Mouse (Mus musculus) embryonic facial prominence, embryonic 13.5 days (tissue): ENCODE results near the gene Mafb. TPM values are rescaled to one million over a fixed set of nuclear protein-coding genes. Genes with fewer than 3 reads are reported as not detected.

Experiments
- ATAC-seq: fragments of 200-750 bp; cut with Nextera tagmentation; 2 replicates; pipeline ENCODE4 v1.8.0; 2017; ENCODE audit warnings: low read depth; ENCODE audit not compliant: insufficient number of reproducible peaks, insufficient read depth, low FRiP score, low TSS enrichment
- H3K27ac ChIP-seq: fragments of 300-500 bp; sonication (generic); 2 replicates; pipeline ENCODE4 v1.5.1; 2015; ENCODE audit warnings: moderate library complexity, mild to moderate bottlenecking, inconsistent platforms
- H3K27me3 ChIP-seq: fragments of 300-500 bp; sonication (generic); 2 replicates; pipeline ENCODE4 v1.6.1; 2015; ENCODE audit warnings: mild to moderate bottlenecking, inconsistent platforms
- H3K36me3 ChIP-seq: fragments of 300-500 bp; sonication (generic); 2 replicates; pipeline ENCODE4 v1.6.1; 2015; ENCODE audit warnings: mild to moderate bottlenecking, inconsistent platforms
- H3K4me1 ChIP-seq: fragments of 300-500 bp; sonication (generic); 2 replicates; pipeline ENCODE4 v1.6.1; 2015; ENCODE audit warnings: inconsistent platforms
- H3K4me2 ChIP-seq: fragments of 300-500 bp; sonication (generic); 2 replicates; pipeline ENCODE4 v1.6.1; 2015; ENCODE audit warnings: moderate library complexity, mild to moderate bottlenecking, inconsistent platforms
- H3K4me3 ChIP-seq: fragments of 300-500 bp; sonication (generic); 2 replicates; pipeline ENCODE4 v1.5.1; 2015; ENCODE audit warnings: mild to moderate bottlenecking, inconsistent platforms
- H3K9ac ChIP-seq: fragments of 300-500 bp; sonication (generic); 2 replicates; pipeline ENCODE4 v1.6.1; 2015; ENCODE audit warnings: mild to moderate bottlenecking, inconsistent platforms
- H3K9me3 ChIP-seq: fragments of 300-500 bp; sonication (generic); 2 replicates; pipeline ENCODE4 v1.6.1; 2016; ENCODE audit warnings: inconsistent platforms
- WGBS: fragments of 180-500 bp; shearing (Covaris S2); methylation state at CpG from one replicate; pipeline ENCODE4 v1.1.7; 2015; ENCODE audit warnings: mixed read lengths; 5-methylcytosine and 5-hydroxymethylcytosine counted together
- polyA plus RNA-seq: library from polyadenylated mRNA; unstranded; fragments of >200 nt; fragmentation: Nextera tagmentation; extraction: Ambion mirVana; gene quantifications from 2 replicates; pipeline ENCODE4 v1.2.1, GENCODE M21; 2015

Gene Mafb
- polyA plus RNA-seq, 1 experiment from 2014 or later = 24.2 TPM

DNA sequence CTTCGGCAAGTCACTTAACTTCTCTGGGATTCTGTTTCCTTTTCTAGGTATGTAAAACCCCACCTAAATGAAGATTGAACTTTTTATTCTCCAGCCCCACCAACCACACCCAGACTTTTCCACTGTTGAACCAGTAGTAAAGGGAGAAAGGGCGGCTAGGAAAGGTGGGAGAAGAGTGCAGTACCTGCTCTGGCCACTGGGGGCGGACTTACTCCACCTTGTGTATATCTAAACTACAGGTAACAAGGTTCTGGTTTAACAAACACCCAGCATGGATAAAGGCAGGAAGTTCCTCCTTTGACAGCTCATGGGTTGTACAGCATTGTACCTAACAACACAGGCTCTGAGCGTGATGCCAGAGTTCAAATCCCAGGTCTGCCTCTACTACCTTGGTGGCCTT lies 11.4 kb upstream of the Mafb start:
- no peak overlapping the region for H3K4me2 ChIP-seq
- no peaks in the 10 kb centered on the region for H3K36me3 ChIP-seq
- ATAC-seq = no peak
- H3K4me3 ChIP-seq = no peak overlapping the region
- peaks cover 49% of the 10 kb centered on the region for H3K27me3 ChIP-seq
- H3K9ac ChIP-seq = no peak overlapping the region
- 0 out of 2 replicates have a peak, but pooled peaks cover 5% of the 10 kb centered on the region for H3K4me1 ChIP-seq
- H3K9me3 ChIP-seq = no peaks in the 10 kb centered on the region
- WGBS = 44% methylated on average over 4 of the region's 4 CpGs
- no peak overlapping the region for H3K27ac ChIP-seq

DNA sequence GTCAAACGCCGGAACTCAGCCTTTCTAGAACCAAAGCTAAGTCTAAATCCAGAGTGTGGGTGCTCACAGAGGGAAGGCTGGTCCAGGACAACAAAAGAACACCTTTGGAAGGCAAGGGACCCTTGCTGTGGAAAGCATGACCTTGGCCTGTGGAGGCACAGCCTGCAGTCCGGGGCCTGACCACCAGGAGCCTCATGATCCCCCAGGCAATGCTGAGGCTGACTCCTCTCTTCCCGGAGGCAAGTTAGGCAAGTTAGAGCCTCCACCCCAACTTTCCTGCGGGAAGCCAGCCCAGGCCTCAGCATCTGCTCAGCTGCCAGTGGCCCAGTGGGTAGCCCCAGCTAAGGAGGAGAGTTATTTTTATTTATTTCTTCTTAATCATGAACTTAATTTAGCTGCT lies 9.4 kb upstream of the Mafb start:
- Histone ChIP-seq H3K4me2 (no peak overlapping the region), H3K4me3 (no peak overlapping the region), H3K9me3 (no peaks in the 10 kb centered on the region), H3K36me3 (no peaks in the 10 kb centered on the region), H3K27me3 (peaks cover 69% of the 10 kb centered on the region), H3K9ac (no peak overlapping the region), H3K4me1 (0 out of 2 replicates have a peak, but pooled peaks cover 5% of the 10 kb centered on the region), H3K27ac (no peak overlapping the region)
- 38% methylated on average over 5 of the region's 5 CpGs for WGBS
- no peak for ATAC-seq

DNA sequence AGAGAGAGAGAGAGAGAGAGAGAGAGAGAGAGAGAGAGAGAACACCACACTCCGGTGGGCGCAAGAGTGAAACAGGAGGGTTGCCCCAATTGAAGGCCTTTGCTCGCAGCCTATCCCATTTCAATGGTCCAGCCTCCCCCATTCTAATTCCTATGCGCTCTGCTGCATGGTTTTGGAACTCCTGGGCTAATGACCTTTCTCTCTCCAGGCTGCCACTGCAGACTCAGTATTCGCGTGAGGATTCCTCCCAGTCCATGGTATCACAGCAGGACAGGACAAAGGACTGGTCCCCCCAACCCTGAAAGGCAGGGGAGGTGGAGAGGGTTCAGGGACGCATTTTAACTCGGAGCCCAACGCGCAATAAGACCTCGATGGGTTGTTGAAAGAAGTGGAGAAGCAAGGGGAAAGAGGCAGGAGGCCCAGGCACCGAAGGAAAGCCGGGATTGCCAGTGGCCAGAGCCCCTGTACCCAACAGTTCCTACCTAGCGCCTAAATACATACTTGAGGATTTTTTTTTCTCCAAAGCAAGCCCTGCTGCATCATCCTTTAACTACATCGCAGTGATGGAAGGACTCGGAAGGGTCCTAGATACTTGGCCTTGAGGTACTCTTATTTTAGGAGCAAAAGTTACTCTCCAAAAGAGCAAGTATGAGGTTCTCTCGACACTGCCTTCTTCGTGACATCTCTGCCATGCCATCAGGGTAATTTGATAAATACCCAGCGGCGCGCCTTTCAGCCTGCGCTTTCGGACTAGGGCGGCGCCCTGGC lies 3.0 kb upstream of the Mafb start:
- peak overlapping the region; percentile 65 for H3K4me3 ChIP-seq
- ATAC-seq = no peak

DNA sequence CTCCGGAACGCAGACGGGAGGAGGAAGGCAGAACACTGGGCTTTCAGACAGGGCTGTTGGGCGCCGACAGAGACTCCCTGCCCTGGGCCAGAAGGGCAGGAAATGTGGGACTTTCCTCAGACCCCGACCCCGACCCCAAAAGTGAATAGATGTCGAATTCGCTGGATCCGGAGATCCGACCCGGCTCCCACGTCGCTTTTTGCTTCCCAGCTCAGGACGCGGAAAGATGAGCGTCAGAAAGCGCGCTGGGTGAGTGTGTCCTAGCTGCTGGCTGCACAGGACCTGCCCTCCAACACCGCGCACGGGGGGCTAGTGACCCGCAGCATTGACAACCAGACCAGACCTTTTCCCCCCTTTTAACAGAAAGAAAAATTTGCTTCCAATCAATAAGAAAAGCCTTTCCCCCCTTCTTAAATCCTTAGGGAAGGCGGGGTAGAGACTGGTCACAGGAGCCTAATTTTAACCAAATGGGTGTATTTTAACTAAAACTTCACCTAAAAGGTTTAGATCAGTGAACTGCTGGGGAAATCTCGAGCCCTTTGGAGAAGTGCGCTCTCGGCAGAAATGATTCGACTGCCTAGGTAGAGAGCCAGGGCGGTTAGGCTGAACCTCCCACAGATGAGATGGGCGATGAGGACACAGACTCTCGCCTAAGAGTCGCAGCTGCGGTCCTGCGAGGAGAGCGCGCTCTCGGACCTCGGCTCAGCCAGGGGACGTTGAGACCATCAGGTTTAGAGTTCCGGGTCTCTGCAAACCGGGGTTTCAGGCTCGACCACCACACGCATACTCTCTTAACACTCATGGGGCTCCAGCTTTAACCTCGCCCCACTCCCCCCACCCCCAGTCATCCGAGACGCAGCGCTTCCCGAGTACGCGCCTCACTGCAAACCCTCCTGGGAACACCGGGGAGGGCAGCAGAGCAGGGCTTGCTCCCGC lies 1.8 kb upstream of the Mafb start:
- WGBS = under 1% methylated on average over 52 of the region's 52 CpGs
- Histone ChIP-seq H3K4me3 (peak overlapping the region; percentile 65), H3K9ac (0 out of 2 replicates have a peak overlapping the region, but pooled peaks have one; percentile 44), H3K27me3 (peaks cover 79% of the 10 kb centered on the region), H3K4me2 (peak overlapping the region; percentile 93), H3K9me3 (no peaks in the 10 kb centered on the region), H3K36me3 (no peaks in the 10 kb centered on the region), H3K4me1 (peaks cover 46% of the 10 kb centered on the region), H3K27ac (no peak overlapping the region)
- no peak for ATAC-seq

More for the DNA sequence above, 3.0 kb upstream of the Mafb start:
- H3K4me2 ChIP-seq = peak overlapping the region; percentile 93
- 4% methylated on average over 25 of the region's 25 CpGs for WGBS
- no peaks in the 10 kb centered on the region for H3K9me3 ChIP-seq
- H3K36me3 ChIP-seq = no peaks in the 10 kb centered on the region
- peaks cover 46% of the 10 kb centered on the region for H3K4me1 ChIP-seq
- no peak overlapping the region for H3K27ac ChIP-seq
- H3K9ac ChIP-seq = no peak overlapping the region
- H3K27me3 ChIP-seq = peaks cover 84% of the 10 kb centered on the region

DNA sequence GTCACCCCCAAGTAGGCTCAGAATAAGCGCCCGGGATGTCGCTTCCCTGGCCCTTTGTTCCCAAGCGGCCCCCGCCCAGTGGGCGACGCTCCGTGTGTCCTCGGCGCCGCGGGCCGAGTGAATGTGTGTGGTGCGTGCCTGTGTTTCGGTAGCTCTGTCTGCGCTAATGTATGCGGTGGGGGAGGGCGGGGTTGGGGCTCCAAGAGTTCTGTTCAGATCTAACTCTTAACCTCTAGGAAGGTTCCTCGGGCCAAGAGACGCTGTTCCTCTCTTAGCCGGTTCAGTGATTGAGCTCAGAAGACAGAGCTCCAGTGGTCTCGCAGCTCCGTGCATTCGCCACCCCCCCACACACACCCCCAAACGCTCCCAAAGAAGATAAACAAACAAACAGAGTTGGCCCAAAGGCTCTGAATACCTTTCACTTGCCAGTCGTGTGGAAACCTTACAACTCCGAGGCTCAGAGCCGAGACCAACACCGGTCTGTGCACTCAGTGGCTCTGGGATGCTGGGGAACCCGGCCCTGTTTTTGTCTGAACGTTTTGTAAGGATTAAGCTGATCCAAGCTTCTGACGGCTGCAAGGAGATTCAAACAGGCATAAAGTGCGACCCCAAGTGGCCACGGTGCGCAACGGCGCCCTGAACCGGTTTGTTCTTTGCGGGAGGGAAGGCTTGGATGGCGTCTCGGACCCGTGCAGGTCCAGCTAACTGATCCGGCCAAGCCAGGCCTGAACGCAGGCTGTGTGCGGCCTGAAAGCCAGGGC lies 763 bp upstream of the Mafb start:
- peak overlapping the region; percentile 65 for H3K4me3 ChIP-seq
- H3K4me1 ChIP-seq = peaks cover 50% of the 10 kb centered on the region
- H3K36me3 ChIP-seq = no peaks in the 10 kb centered on the region
- ATAC-seq = peak; percentile 45
- H3K9ac ChIP-seq = peak overlapping the region; percentile 84
- H3K27ac ChIP-seq = peak overlapping the region; percentile 90
- H3K27me3 ChIP-seq = peaks cover 77% of the 10 kb centered on the region
- under 1% methylated on average over 45 of the region's 45 CpGs for WGBS
- H3K9me3 ChIP-seq = no peaks in the 10 kb centered on the region
- H3K4me2 ChIP-seq = peak overlapping the region; percentile 93

DNA sequence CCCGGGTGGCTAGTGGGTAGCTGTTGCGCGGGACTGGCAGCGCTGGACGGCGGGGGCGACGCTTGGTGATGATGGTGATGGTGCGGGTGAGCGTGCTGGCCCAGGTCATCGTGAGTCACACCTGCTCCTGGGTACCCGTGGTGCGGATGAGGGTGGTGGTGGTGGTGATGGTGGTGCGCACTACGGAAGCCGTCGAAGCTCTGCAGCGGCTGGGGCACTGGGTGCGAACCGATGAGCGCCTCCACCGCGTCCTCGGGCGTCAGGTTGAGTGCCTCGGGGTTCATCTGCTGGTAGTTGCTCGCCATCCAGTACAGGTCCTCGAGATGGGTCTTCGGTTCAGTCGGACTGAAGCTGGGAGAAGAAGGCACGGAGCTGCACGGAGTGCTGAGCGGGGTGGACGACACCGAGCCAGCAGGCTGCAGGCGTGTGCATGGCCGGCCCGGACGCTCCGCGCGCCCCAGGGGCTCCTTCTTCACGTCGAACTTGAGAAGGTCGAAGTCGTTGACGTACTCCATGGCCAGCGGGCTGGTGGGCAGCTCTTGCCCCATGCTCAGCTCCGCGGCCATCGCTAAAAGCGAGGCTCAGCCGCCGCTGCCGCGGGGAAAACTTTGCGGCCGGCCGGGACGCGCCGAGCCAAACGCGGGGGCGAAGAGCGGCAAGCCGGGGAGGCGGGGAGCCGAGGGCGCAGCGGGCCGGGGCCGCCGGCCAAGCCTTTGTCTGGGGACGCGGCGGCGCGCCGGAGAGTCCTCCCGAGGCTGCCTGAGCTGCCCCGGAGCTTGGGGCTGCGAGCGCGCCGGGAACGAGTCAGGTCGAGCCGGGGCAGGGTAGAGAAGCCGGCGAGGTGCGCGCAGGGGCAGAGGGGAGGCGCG lies 520 bp downstream of the Mafb start:
- Histone ChIP-seq H3K27me3 (peaks cover 77% of the 10 kb centered on the region), H3K9ac (peak overlapping the region; percentile 84), H3K4me3 (peak overlapping the region; percentile 65), H3K4me2 (peak overlapping the region; percentile 93), H3K36me3 (no peaks in the 10 kb centered on the region), H3K27ac (peak overlapping the region; percentile 90), H3K4me1 (peaks cover 56% of the 10 kb centered on the region), H3K9me3 (no peaks in the 10 kb centered on the region)
- WGBS = under 1% methylated on average over 94 of the region's 95 CpGs
- ATAC-seq = no peak

DNA sequence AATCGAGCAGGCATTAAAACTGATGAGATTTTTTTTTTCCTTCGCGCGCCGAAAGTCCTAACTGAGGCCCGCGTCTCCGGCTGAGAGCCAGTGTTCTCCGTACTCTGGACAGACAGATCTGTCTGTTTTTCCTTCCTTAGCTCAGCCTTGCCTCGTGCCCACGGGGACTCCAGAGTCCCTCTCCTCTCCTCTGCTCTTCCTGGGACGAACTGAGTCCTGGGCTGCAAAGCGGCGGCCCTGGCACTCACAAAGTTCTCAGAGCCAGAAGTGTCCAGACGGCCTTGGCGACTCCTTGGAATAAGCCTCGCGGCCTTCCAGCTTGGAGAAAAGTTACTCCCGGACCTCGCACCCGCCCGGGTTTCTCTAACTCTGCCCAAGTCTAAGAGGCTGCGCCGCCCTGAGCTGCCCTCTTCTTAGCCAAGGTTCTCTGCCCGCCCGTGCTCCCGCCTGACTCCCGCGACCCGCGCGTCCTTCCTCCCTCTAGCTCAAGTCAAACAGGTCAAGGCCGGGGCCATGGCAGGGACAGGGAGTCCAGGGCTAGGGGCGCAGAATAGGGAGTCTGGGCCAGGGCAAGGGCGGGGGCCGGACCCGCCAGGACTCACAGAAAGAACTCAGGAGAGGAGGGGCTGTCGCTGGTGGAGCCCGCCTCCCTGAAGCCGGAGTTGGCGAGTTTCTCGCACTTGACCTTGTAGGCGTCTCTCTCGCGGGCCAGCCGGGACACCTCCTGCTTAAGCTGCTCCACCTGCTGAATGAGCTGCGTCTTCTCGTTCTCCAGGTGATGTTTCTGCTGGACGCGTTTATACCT lies 1.6 kb downstream of the Mafb start:
- Histone ChIP-seq H3K4me2 (peak overlapping the region; percentile 93), H3K27ac (0 out of 2 replicates have a peak overlapping the region, but pooled peaks have one; percentile 90)

DNA sequence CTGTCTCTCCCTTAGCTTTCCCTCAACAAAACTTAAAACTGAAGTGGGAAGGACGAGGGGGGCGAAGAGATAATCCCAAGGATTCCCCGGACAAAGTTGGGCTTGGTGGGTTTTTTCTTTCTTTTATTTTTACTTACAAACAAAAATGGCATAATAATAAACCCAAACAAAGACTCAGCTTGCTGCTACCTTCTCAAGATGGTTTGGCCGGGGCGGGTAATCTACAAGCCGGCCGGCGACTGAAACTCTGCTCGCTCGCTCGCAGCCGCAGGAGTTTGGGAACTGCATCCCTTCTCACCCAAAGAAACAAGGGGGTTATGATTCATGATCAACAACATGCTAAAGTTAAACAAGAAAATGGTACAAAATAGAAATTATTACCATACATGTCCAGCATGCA lies 2.2 kb downstream of the Mafb start:
- Histone ChIP-seq H3K9me3 (no peaks in the 10 kb centered on the region), H3K36me3 (no peaks in the 10 kb centered on the region), H3K4me2 (peak overlapping the region; percentile 93), H3K4me1 (peaks cover 55% of the 10 kb centered on the region), H3K27ac (no peak overlapping the region), H3K9ac (peak overlapping the region; percentile 84), H3K27me3 (peaks cover 77% of the 10 kb centered on the region), H3K4me3 (peak overlapping the region; percentile 65)
- ATAC-seq = no peak
- 1% methylated on average over 12 of the region's 12 CpGs for WGBS

More for the DNA sequence above, 1.6 kb downstream of the Mafb start:
- Histone ChIP-seq H3K36me3 (no peaks in the 10 kb centered on the region), H3K4me1 (peaks cover 55% of the 10 kb centered on the region), H3K4me3 (peak overlapping the region; percentile 65), H3K27me3 (peaks cover 77% of the 10 kb centered on the region), H3K9me3 (no peaks in the 10 kb centered on the region), H3K9ac (peak overlapping the region; percentile 84)
- WGBS = under 1% methylated on average over 50 of the region's 50 CpGs
- no peak for ATAC-seq

DNA sequence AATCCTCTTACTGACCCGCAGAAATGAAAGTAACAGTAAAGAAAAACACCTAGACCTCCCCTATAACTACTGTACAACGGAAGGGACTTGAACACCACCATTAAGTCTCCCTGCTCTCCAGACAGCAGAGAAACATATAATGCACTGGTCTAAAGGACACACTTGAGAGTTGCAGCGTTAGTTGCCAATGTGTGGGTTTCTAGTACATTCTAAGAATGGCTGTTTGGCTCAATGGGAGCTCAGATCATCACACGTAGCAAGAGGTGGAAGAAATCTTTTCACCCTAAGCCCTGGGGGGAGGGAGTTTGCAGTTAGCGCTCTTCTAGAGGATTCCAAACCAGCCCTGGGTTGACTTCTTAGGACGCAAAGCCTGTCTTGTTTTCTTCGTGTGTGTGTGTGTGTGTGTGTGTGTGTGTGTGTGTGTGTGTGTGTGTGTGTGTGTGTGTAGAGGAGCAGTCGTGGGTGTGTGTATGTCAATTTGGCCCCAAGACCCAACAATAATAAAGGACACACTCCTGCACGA lies 2.7 kb downstream of the Mafb start:
- H3K4me1 ChIP-seq = peaks cover 54% of the 10 kb centered on the region
- H3K9ac ChIP-seq = peak overlapping the region; percentile 84
- H3K27me3 ChIP-seq = peaks cover 77% of the 10 kb centered on the region
- ATAC-seq = no peak
- H3K36me3 ChIP-seq = no peaks in the 10 kb centered on the region
- H3K4me3 ChIP-seq = peak overlapping the region; percentile 65
- H3K9me3 ChIP-seq = no peaks in the 10 kb centered on the region
- H3K27ac ChIP-seq = no peak overlapping the region
- 2% methylated on average over 9 of the region's 9 CpGs for WGBS
- peak overlapping the region; percentile 93 for H3K4me2 ChIP-seq

DNA sequence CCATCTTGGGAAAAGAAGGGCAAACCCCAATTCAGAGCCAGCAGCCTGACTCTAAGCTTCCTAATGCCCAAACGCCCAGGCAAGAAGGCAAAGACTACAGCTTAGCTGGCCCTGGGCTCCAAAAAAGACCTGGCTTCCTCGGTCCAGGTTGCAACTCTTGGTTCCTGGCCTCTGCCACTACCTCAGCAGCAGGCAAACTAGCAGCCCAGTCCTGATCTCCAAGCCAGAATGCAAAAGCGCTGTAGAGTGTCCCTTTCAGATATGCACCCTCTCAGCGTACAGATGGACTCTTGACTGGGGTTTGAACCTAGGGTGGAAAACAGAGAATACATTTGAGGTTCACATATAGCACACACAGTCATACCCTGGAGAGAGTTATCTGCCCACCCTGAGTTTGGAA lies 3.7 kb downstream of the Mafb start:
- Histone ChIP-seq H3K36me3 (no peaks in the 10 kb centered on the region), H3K27me3 (peaks cover 77% of the 10 kb centered on the region), H3K4me2 (peak overlapping the region; percentile 93), H3K9me3 (no peaks in the 10 kb centered on the region), H3K9ac (no peak overlapping the region), H3K27ac (no peak overlapping the region), H3K4me3 (peak overlapping the region; percentile 27), H3K4me1 (peaks cover 53% of the 10 kb centered on the region)
- ATAC-seq = no peak
- 24% methylated on average over 4 of the region's 4 CpGs for WGBS
